Mouse (Mus musculus) cerebellum, adult 2 months (tissue): ENCODE measurements at regions not wholly inside any gene's neighbourhood (a gene's known extent, or its start where the extent isn't known, plus 50 kb on each side); places are given as distances from the start of the nearest gene placed in this dataset.

Experiments
- DNase-seq, 2 experiments: peaks; one replicate each; pipeline ENCODE4 v3.0.0; 2021
- H3K27ac ChIP-seq: fragments of 200-500 bp; 2 replicates; pipeline ENCODE4 v1.5.1; 2012; ENCODE audit warnings: low read length, control low read depth, inconsistent platforms; ENCODE audit not compliant: insufficient read depth
- H3K27me3 ChIP-seq: fragments of 200-500 bp; 2 replicates; pipeline ENCODE4 v1.6.1; 2012; ENCODE audit warnings: inconsistent platforms, mild to moderate bottlenecking, low read length, moderate library complexity; ENCODE audit not compliant: control insufficient read depth, insufficient read depth
- H3K4me1 ChIP-seq: fragments of 200-500 bp; 2 replicates; pipeline ENCODE4 v1.6.1; 2011; ENCODE audit warnings: low read length; ENCODE audit not compliant: control insufficient read depth, insufficient read depth
- H3K4me3 ChIP-seq: fragments of 200-500 bp; replicated peaks from 2 replicates; pipeline ENCODE3; 2011; ENCODE audit warnings: mild to moderate bottlenecking, low read depth, low read length, control low read depth; ENCODE audit not compliant: insufficient read depth
- CTCF ChIP-seq: fragments of 200-500 bp; IDR thresholded peaks from 2 replicates; pipeline ENCODE4 v1.5.1; 2011; ENCODE audit warnings: low read depth, mild to moderate bottlenecking, control low read depth, low read length, moderate library complexity, borderline replicate concordance; ENCODE audit not compliant: insufficient read depth
- POLR2A ChIP-seq: fragments of 200-500 bp; IDR thresholded peaks from 2 replicates; pipeline ENCODE4 v1.6.1; 2011; ENCODE audit warnings: low read length, control low read depth, borderline replicate concordance; ENCODE audit not compliant: insufficient read depth
- WGBS: fragments of 180-500 bp; shearing (Covaris S2); methylation state at CpG from one replicate; pipeline ENCODE4 v1.1.7; 2018; 5-methylcytosine and 5-hydroxymethylcytosine counted together

- TF ChIP-seq POLR2A (no peak), CTCF (no peak)
- Histone ChIP-seq H3K4me3 (no peak overlapping the region), H3K27me3 (no peaks in the 10 kb centered on the region), H3K4me1 (no peaks in the 10 kb centered on the region), H3K27ac (no peak overlapping the region)
- no peak for DNase-seq
- WGBS = 92% methylated on average over 2 of the region's 2 CpGs
Observed at GRCm38 (mm10) chr7:116816494-116816893, 312.3 kb downstream of the Nucb2 start.

GRCm38 (mm10) chr7:116817991-116818390 is 313.8 kb downstream of the Nucb2 start:
- Histone ChIP-seq H3K27ac (no peak overlapping the region), H3K4me1 (no peaks in the 10 kb centered on the region), H3K27me3 (no peaks in the 10 kb centered on the region), H3K4me3 (no peak overlapping the region)
- WGBS = 87% methylated on average over 7 of the region's 7 CpGs
- no peak for TF ChIP-seq POLR2A
- TF ChIP-seq CTCF = no peak
- DNase-seq = no peak

DNA sequence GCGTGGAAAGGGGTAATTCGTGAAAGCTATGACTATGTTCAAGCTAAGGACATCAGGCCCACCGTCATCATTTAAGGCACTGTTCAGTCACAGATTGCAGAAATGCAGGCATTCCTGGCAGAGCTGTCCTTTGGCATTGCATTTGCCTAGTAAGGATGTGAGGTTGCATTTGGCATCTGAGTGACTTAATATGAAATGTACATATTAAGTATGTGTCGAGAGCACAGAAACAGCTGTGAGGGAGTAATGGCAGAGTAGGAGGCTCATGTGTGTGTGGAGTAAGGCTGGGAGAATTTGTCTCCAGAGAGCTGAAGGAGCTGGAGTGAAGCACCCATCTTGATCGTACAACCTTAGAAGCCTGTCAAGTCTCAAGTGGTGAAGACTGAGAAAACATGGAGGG is 316.4 kb downstream of the Nucb2 start:
- DNase-seq = no peak
- no peak for TF ChIP-seq CTCF
- TF ChIP-seq POLR2A = no peak
- Histone ChIP-seq H3K4me1 (no peaks in the 10 kb centered on the region), H3K27me3 (no peaks in the 10 kb centered on the region), H3K27ac (no peak overlapping the region), H3K4me3 (no peak overlapping the region)
- whole genome bisulfite sequencing = 72% methylated on average over 5 of the region's 5 CpGs

DNA sequence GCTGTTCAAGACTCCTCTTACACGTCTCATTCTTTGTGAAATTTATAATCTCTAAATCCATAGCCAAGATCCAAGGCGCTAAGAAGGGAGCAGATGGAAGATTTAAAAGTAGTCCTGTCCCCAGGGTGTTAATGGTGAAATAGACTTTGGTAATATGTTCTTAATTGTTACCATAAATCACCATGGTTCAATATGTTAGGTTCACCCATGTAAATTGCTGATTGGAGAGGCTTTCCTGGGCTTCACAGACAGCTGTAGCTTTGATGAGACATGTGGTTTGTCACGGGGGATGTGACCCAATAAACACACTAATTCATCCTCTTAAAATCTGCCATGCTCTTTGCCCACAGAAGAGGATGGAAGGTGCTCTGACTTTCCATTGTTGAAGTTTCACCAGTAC is 338.7 kb downstream of the Nucb2 start:
- Histone ChIP-seq H3K27ac (no peak overlapping the region), H3K4me1 (no peaks in the 10 kb centered on the region), H3K4me3 (no peak overlapping the region), H3K27me3 (no peaks in the 10 kb centered on the region)
- 55% methylated on average over 3 of the region's 3 CpGs for WGBS
- DNase-seq = no peak
- TF ChIP-seq POLR2A = no peak
- no peak for TF ChIP-seq CTCF

DNA sequence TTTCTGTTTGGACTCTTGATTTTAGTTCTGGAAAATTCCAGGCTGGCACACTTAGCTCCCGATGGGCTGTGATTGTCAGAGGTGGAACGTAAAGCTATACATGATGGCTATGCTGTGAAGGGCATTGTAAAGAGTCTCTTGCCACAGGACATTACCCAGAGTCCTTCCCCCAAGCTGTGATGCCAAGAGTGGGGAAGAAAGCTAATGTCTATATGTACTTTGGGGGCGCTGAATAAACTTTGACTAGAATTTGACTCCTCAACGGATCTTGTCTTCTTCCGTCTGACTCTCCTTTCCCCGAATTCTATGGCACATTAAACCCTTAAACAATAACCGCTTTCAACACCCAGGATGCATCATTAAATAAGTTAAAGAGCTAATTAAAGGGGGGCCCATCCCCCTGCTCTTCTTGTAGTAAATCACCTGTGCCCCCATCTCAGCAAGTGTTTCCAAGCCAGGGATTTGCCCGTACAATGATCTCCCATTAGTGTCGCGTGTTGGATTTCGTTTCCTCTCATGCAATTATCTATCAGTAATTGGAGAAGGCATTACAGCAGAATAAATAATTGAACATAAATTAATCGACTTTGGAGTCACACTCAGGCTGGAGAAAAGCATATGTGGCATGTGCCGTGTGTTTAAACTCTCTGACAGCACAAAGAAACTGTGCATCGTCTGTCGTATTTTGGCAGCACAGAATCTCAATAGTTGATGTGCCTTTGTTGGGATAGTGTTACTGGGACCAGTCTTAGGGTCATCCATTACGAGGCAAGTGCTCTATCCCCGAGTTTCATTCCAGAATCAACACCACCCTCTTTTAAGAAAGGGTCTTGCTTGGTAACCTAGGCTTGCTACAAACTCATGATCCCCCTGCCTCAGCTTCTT is 343.9 kb downstream of the Nucb2 start:
- H3K4me1 ChIP-seq = no peaks in the 10 kb centered on the region
- DNase-seq = no peak
- no peak overlapping the region for H3K4me3 ChIP-seq
- WGBS = 84% methylated on average over 17 of the region's 17 CpGs
- no peak for TF ChIP-seq CTCF
- no peak for TF ChIP-seq POLR2A
- no peaks in the 10 kb centered on the region for H3K27me3 ChIP-seq
- no peak overlapping the region for H3K27ac ChIP-seq

DNA sequence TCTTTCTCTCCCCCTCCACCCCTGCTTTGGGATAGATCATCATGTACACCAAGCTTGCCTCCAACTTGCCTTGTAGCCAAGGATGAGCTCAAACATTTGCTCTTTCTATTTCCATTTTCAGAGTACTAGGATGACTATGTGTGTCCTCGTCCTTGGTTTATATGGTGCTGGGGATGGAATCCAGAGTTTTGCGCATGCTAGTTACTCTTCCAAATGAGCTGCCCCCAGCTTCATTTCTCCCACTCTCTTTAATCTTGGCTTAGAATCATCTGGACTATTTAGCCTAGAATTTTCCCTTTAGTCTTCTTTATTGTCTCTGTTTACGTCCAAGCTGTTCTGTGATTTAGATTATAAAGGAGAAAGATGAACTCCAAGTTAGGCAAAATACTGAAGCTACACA is 349.2 kb downstream of the Nucb2 start:
- WGBS = 93% methylated on average over 3 of the region's 3 CpGs
- DNase-seq = no peak
- Histone ChIP-seq H3K27ac (no peak overlapping the region), H3K4me3 (no peak overlapping the region), H3K4me1 (no peaks in the 10 kb centered on the region), H3K27me3 (no peaks in the 10 kb centered on the region)
- no peak for TF ChIP-seq POLR2A
- no peak for TF ChIP-seq CTCF

- H3K4me1 ChIP-seq = no peaks in the 10 kb centered on the region
- DNase-seq = no peak
- H3K27ac ChIP-seq = no peak overlapping the region
- H3K27me3 ChIP-seq = no peaks in the 10 kb centered on the region
- 86% methylated on average over 5 of the region's 5 CpGs for WGBS
- no peak overlapping the region for H3K4me3 ChIP-seq
- TF ChIP-seq CTCF = no peak
- no peak for TF ChIP-seq POLR2A
Observed at GRCm38 (mm10) chr7:116857141-116857540, 353.0 kb downstream of the Nucb2 start.

DNA sequence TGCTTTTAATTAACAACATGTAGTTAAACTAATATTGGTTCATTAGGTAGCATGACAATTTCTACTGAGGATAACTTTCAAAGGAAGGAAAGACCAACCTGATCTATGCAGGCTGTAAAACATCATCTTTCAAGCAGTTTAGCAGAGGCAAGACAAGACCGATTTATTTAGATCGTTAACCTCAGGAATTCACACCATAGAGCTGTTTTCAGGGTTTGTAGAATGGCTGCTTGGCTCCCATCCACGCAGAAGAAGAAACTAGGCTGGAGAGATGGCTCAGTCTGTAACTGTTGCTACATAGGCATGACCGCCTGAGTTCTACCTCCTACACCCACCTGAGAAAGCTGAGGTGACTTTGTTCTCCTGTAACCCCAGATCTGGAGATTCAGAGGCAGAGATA is 353.6 kb downstream of the Nucb2 start:
- 83% methylated on average over 4 of the region's 4 CpGs for WGBS
- TF ChIP-seq POLR2A (no peak), CTCF (no peak)
- no peak for DNase-seq
- no peaks in the 10 kb centered on the region for H3K4me1 ChIP-seq
- no peaks in the 10 kb centered on the region for H3K27me3 ChIP-seq
- H3K27ac ChIP-seq = no peak overlapping the region
- no peak overlapping the region for H3K4me3 ChIP-seq
